Mouse (Mus musculus) cerebellum, adult 2 months (tissue): ENCODE data around the gene Fstl4.

Experiments
- CTCF ChIP-seq: fragments of 200-500 bp; IDR thresholded peaks from 2 replicates; pipeline ENCODE4 v1.5.1; 2011; ENCODE audit warnings: low read depth, mild to moderate bottlenecking, control low read depth, low read length, moderate library complexity, borderline replicate concordance; ENCODE audit not compliant: insufficient read depth
- POLR2A ChIP-seq: fragments of 200-500 bp; IDR thresholded peaks from 2 replicates; pipeline ENCODE4 v1.6.1; 2011; ENCODE audit warnings: low read length, control low read depth, borderline replicate concordance; ENCODE audit not compliant: insufficient read depth

- no peak for TF ChIP-seq CTCF
- TF ChIP-seq POLR2A: no peak
Measured at GRCm38 (mm10) chr11:52764894-52765677, 652 bp downstream of the Fstl4 start.
